Mouse (Mus musculus) stomach, postnatal 0 days (tissue): ENCODE results near the gene Unkl.

Experiments used
- CTCF ChIP-seq: IDR thresholded peaks from 2 replicates; pipeline ENCODE4 v1.5.1; 2016; ENCODE audit warnings: antibody characterized with exemption, low read depth, mild to moderate bottlenecking, moderate library complexity
- EP300 ChIP-seq: optimal IDR thresholded peaks from 2 replicates; pipeline ENCODE3; 2016; ENCODE audit warnings: antibody characterized with exemption

DNA sequence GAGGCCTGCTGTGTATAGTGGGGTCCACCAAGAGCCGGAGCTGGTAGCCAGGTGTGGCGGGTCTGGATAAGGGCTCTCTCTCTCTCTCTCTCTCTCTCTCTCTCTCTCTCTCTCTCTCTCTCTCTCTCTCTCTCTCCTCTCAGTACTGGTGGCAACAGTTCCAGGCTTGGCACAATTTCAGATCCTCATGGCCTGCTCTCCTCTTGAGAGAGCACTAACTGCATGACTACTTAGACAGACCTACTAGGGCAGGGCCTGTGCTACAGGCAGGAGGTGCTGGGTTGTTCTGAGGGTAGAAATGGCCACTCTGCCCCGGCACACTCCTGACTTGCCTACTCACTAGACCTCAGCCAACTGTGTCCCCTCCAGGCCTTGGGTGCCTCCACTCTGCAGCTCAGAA lies 15.6 kb upstream of the Unkl start:
- no peak for TF ChIP-seq CTCF
- no peak for TF ChIP-seq EP300
